Mouse (Mus musculus): Measurements from ENCODE around the gene Zfp711. TPM values are rescaled to one million over a fixed set of nuclear protein-coding genes. Genes with fewer than 3 reads are reported as not detected.

The Zfp711 gene
- total RNA-seq (2022) = under 1 TPM; 0.11 to 0.47 (median 0.18) TPM

DNA sequence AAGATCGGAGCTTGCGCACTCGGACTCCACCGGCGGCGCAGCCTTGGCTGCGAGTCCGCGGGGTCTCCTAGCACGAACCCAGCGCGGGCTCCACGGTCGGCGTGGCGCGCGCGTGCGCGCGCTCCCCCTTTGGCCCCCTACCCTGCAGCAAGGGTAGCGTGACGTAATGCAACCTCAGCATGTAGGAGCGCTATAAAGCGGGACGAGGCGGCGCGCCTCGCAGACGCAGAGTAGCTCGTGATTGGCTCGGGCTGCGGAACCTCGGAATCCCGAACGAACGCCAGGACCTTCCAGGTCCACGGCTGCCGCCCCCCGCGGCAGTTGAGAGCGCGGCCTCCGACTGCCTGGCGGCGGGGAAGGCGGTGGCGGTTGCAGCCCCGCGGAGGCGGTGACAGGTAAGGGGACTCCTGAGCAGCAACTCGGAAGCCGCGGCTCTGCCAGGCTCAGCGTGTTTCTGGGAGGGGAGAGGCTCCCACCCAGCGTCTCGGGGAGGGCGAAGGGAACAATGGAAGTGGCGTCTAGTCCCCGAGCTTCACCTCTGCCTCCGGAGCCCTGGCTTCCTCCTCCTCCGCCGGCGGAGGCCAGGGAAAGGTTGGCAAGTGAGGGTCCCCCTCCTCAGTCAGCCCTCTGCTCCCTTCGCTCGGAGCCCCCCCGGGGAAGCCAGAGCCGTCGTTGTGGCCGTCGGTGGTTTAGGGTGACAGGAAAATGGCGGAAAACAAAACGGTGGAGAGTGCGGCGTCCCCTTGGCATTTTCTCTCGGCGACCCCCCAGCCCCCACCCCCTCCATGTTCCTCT lies at the start of gene Zfp711:
Zfp711 (plus strand) TSS at position 16 of the 795 bp plus-strand sequence.
- DNase-seq (ENCODE audit: low spot score) = peak; percentile 7

DNA sequence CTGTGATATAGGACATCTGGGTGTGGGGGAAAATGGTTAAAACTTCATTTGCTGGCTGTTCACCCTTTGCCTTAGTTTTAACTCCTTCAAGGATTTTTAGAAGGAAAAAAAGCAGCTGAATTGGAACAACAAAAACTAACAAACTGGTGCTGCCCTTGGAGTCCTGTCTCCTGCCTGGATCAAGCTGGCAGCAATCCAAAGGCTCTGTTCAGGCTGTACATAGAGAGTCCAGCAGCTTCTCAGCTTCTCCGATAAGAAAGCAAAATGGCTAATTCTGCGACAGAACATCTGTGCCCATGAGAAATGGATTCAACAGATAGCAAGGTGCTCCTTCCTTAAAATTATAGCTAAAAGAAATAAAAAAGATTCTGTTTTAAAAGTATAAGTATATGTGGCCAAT lies 32.6 kb upstream of the Zfp711 start:
- no peak for DNase-seq (ENCODE audit: low spot score)

DNA sequence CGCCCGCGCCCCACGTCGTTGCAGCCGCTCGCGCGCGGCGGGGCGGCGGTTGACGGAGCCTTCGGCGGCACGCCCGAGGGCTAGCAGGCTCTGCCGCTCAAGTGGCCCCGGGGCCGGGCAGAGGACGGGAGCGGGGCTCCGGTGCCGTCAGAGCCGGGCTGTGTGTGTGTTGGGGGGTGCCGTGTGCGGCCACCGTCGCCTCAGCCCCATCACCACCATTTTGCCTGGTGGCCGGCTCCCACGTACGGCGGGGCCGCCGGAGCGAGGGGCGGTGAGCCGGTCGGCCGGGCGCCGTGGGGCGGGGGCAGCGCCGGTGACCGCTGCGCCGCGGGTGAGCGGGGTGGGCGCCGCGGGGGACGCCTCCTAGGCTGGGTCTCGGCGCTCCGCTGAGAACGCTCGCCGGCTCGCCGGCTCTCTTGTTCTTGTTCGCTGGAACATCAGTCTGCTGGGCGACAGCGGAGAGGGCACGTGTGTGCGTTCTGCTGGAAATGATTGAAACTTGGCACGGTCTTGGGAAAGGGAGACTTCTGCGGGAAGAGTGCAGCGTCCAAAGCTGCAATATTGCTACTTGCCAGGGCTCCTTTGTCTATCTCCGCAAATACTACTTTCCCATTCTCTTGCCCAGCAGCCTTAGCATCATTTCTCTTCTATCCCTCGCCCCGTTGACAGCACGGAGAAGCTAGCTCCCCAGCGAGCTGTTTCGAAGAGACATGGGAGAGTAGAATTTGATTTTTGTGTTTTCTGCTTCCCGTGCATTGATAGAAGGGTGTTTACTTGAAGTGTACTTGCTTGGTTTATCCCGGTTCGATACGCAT lies 1.2 kb downstream of the Zfp711 start:
- DNase-seq (ENCODE audit: low spot score) = no peak

DNA sequence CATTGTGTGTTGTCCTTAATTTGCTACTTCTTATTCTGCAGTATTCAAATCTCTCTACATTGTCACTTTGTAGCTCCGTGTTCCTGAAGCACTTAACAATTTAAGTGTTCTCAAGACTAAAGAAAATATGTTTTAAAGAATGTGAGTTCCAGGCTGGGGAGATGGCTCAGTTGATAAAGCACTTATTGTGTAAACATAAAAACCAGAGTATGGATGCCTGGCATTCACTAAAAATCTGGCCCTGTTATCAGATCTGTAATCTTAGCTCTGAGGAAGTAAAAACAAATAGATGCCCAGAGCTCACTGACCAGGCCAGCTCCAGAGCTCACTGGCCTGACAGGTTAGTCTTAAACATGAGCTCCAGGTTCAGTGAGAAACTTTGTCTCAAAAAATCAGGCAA lies 75.2 kb downstream of the Zfp711 start:
- no peak for DNase-seq (ENCODE audit: low spot score)

GRCm38 (mm10) chrX:112680605-112681004 lies 80.3 kb downstream of the Zfp711 start:
- no peak for DNase-seq (ENCODE audit: low spot score)

Other genes starting within 250 kb of the Zfp711 start
- not detected for gene Satl1, start 193.7 kb upstream of the Zfp711 start, total RNA-seq (2022)
- not detected for gene 2010106E10Rik, start 105.3 kb upstream of the Zfp711 start, total RNA-seq (2022)
- under 1 TPM in 1 of 4 experiments, not detected in 3; 0.06 TPM for gene Pof1b, start 98.1 kb downstream of the Zfp711 start, total RNA-seq (2022)

Data from heart, adult 8-10 months (tissue).